Mouse (Mus musculus): ENCODE measurements at regions not wholly inside any gene's neighbourhood (a gene's known extent, or its start where the extent isn't known, plus 50 kb on each side); places are given as distances from the start of the nearest gene placed in this dataset.
A peak's percentile ranks its signal among the peaks of the same experiment; 100 is the strongest.

DNA sequence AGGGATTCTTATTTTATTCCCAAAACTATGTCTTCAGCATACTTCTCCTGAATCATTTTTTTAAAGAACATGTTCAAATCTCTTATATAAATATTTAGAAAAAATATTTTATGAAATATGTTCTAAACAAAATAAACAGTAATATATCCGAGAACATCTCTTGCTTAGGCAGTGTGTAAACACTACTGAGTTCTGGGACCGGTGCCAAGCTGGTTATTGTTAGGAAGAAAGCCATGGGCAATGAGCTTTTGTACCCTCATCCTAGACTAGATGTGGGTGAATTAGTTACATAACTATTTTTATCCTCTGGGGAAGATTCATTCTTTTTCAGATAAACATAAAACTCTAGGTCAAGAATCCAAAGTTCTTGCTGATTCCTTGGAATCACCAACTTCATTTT lies 222.5 kb upstream of the Gm10801 start:
- Histone ChIP-seq H3K9ac (ENCODE audit: low read length) (no peak overlapping the region), H3K27me3 (replicated peaks; ENCODE audit: control insufficient read depth, insufficient read depth, low read length) (no peaks in the 10 kb centered on the region), H3K36me3 (ENCODE audit: control insufficient read depth, insufficient read depth, low read length) (no peaks in the 10 kb centered on the region), H3K27ac (ENCODE audit: low read depth, low read length) (no peak overlapping the region), H3K4me1 (ENCODE audit: control insufficient read depth, insufficient read depth, low read length) (no peaks in the 10 kb centered on the region), H3K9me3 (replicated peaks; ENCODE audit: control insufficient read depth, low read length) (no peaks in the 10 kb centered on the region), H3K4me3 (ENCODE audit: low read depth, low read length) (no peak overlapping the region), H3K4me2 (ENCODE audit: low read length) (no peak overlapping the region)
- peak; percentile 30 for DNase-seq (ENCODE audit: low spot score)
- ATAC-seq = no peak
- WGBS = 69% methylated on average over 2 of the region's 2 CpGs

DNA sequence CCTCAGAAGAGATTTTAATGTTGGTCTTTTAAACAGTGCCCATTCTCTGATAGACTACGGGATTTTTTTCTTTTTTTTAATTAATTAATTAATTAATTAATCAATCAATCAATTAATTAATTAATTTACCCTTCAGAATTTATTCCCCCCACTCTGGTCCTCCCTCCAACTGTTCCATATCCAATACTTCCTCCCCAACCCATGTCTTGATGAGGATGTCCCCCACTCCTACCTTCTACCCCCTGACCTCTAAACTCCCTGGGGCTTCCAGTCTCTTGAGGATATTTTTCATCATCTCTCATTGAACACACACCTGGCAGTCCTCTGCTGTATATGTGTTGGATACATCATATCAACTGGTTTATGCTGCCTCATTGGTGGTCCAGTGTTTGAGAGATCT lies 180.5 kb upstream of the Gm10801 start:
- WGBS = 84% methylated on average over 1 of the region's 1 CpGs
- Histone ChIP-seq H3K4me3 (ENCODE audit: low read depth, low read length) (no peak overlapping the region), H3K4me2 (ENCODE audit: low read length) (no peak overlapping the region), H3K27me3 (replicated peaks; ENCODE audit: control insufficient read depth, insufficient read depth, low read length) (no peaks in the 10 kb centered on the region), H3K9me3 (replicated peaks; ENCODE audit: control insufficient read depth, low read length) (no peaks in the 10 kb centered on the region), H3K36me3 (ENCODE audit: control insufficient read depth, insufficient read depth, low read length) (no peaks in the 10 kb centered on the region), H3K9ac (ENCODE audit: low read length) (no peak overlapping the region), H3K27ac (ENCODE audit: low read depth, low read length) (no peak overlapping the region), H3K4me1 (ENCODE audit: control insufficient read depth, insufficient read depth, low read length) (no peaks in the 10 kb centered on the region)
- DNase-seq (ENCODE audit: low spot score) (no peak), ATAC-seq (no peak)
